Mouse (Mus musculus) embryonic facial prominence, embryonic 13.5 days (tissue): ENCODE results near the gene Ddah2. TPM values are rescaled to one million over a fixed set of nuclear protein-coding genes. Genes with fewer than 3 reads are reported as not detected.
A peak's percentile ranks its signal among the peaks of the same experiment; 100 is the strongest.

Experiments used
- ATAC-seq: fragments of 200-750 bp; cut with Nextera tagmentation; 2 replicates; pipeline ENCODE4 v1.8.0; 2017; ENCODE audit warnings: low read depth; ENCODE audit not compliant: insufficient number of reproducible peaks, insufficient read depth, low FRiP score, low TSS enrichment
- H3K27ac ChIP-seq: fragments of 300-500 bp; sonication (generic); 2 replicates; pipeline ENCODE4 v1.5.1; 2015; ENCODE audit warnings: moderate library complexity, mild to moderate bottlenecking, inconsistent platforms
- H3K27me3 ChIP-seq: fragments of 300-500 bp; sonication (generic); 2 replicates; pipeline ENCODE4 v1.6.1; 2015; ENCODE audit warnings: mild to moderate bottlenecking, inconsistent platforms
- H3K36me3 ChIP-seq: fragments of 300-500 bp; sonication (generic); 2 replicates; pipeline ENCODE4 v1.6.1; 2015; ENCODE audit warnings: mild to moderate bottlenecking, inconsistent platforms
- H3K4me1 ChIP-seq: fragments of 300-500 bp; sonication (generic); 2 replicates; pipeline ENCODE4 v1.6.1; 2015; ENCODE audit warnings: inconsistent platforms
- H3K4me2 ChIP-seq: fragments of 300-500 bp; sonication (generic); 2 replicates; pipeline ENCODE4 v1.6.1; 2015; ENCODE audit warnings: moderate library complexity, mild to moderate bottlenecking, inconsistent platforms
- H3K4me3 ChIP-seq: fragments of 300-500 bp; sonication (generic); 2 replicates; pipeline ENCODE4 v1.5.1; 2015; ENCODE audit warnings: mild to moderate bottlenecking, inconsistent platforms
- H3K9ac ChIP-seq: fragments of 300-500 bp; sonication (generic); 2 replicates; pipeline ENCODE4 v1.6.1; 2015; ENCODE audit warnings: mild to moderate bottlenecking, inconsistent platforms
- H3K9me3 ChIP-seq: fragments of 300-500 bp; sonication (generic); 2 replicates; pipeline ENCODE4 v1.6.1; 2016; ENCODE audit warnings: inconsistent platforms
- WGBS: fragments of 180-500 bp; shearing (Covaris S2); methylation state at CpG from one replicate; pipeline ENCODE4 v1.1.7; 2015; ENCODE audit warnings: mixed read lengths; 5-methylcytosine and 5-hydroxymethylcytosine counted together
- polyA plus RNA-seq: library from polyadenylated mRNA; unstranded; fragments of >200 nt; fragmentation: Nextera tagmentation; extraction: Ambion mirVana; gene quantifications from 2 replicates; pipeline ENCODE4 v1.2.1, GENCODE M21; 2015

Gene Ddah2
- polyA plus RNA-seq, 1 experiment from 2014 or later: 374 TPM

GRCm38 (mm10) chr17:35020551-35020950 lies 38.3 kb upstream of the Ddah2 start:
- peaks cover 24% of the 10 kb centered on the region for H3K36me3 ChIP-seq
- H3K4me3 ChIP-seq: no peak overlapping the region
- H3K27ac ChIP-seq: no peak overlapping the region
- H3K9me3 ChIP-seq: no peaks in the 10 kb centered on the region
- no peaks in the 10 kb centered on the region for H3K27me3 ChIP-seq
- H3K4me2 ChIP-seq: no peak overlapping the region
- ATAC-seq: no peak
- peaks cover 30% of the 10 kb centered on the region for H3K4me1 ChIP-seq
- 0 out of 2 replicates have a peak overlapping the region, but pooled peaks have one; percentile 47 for H3K9ac ChIP-seq
- 83% methylated on average over 8 of the region's 8 CpGs for WGBS

- H3K4me3 ChIP-seq: no peak overlapping the region
- no peaks in the 10 kb centered on the region for H3K27me3 ChIP-seq
- no peak overlapping the region for H3K27ac ChIP-seq
- ATAC-seq: no peak
- peaks cover 34% of the 10 kb centered on the region for H3K4me1 ChIP-seq
- no peaks in the 10 kb centered on the region for H3K9me3 ChIP-seq
- 6% methylated on average over 17 of the region's 17 CpGs for WGBS
- peak overlapping the region; percentile 42 for H3K4me2 ChIP-seq
- H3K9ac ChIP-seq: peak overlapping the region; percentile 47; the same call in 1 of the 2 replicates
- H3K36me3 ChIP-seq: peaks cover 17% of the 10 kb centered on the region
Measured at GRCm38 (mm10) chr17:35021163-35021808, 37.5 kb upstream of the Ddah2 start.

- WGBS: 67% methylated on average over 6 of the region's 6 CpGs
- Histone ChIP-seq H3K9me3 (no peaks in the 10 kb centered on the region), H3K9ac (no peak overlapping the region), H3K27me3 (no peaks in the 10 kb centered on the region), H3K4me1 (peaks cover 34% of the 10 kb centered on the region), H3K27ac (peak overlapping the region; percentile 28; the same call in 1 of the 2 replicates), H3K36me3 (peaks cover 10% of the 10 kb centered on the region), H3K4me3 (no peak overlapping the region), H3K4me2 (no peak overlapping the region)
- no peak for ATAC-seq
Measured at GRCm38 (mm10) chr17:35021842-35022477, 36.9 kb upstream of the Ddah2 start.

- H3K27me3 ChIP-seq: no peaks in the 10 kb centered on the region
- no peak overlapping the region for H3K4me2 ChIP-seq
- no peak overlapping the region for H3K9ac ChIP-seq
- peaks cover 39% of the 10 kb centered on the region for H3K4me1 ChIP-seq
- no peak for ATAC-seq
- 0 out of 2 replicates have a peak, but pooled peaks cover 6% of the 10 kb centered on the region for H3K36me3 ChIP-seq
- 91% methylated on average over 8 of the region's 8 CpGs for WGBS
- no peak overlapping the region for H3K27ac ChIP-seq
- no peak overlapping the region for H3K4me3 ChIP-seq
- no peaks in the 10 kb centered on the region for H3K9me3 ChIP-seq
Measured at GRCm38 (mm10) chr17:35022541-35023060, 36.2 kb upstream of the Ddah2 start.

GRCm38 (mm10) chr17:35023221-35023620 lies 35.6 kb upstream of the Ddah2 start:
- 0 out of 2 replicates have a peak, but pooled peaks cover 4% of the 10 kb centered on the region for H3K36me3 ChIP-seq
- no peaks in the 10 kb centered on the region for H3K9me3 ChIP-seq
- H3K9ac ChIP-seq: 0 out of 2 replicates have a peak overlapping the region, but pooled peaks have one; percentile 49
- ATAC-seq: no peak
- H3K27ac ChIP-seq: no peak overlapping the region
- H3K4me1 ChIP-seq: peaks cover 42% of the 10 kb centered on the region
- no peak overlapping the region for H3K4me2 ChIP-seq
- H3K4me3 ChIP-seq: no peak overlapping the region
- H3K27me3 ChIP-seq: no peaks in the 10 kb centered on the region
- WGBS: 76% methylated on average over 5 of the region's 5 CpGs

GRCm38 (mm10) chr17:35023756-35024155 lies 35.1 kb upstream of the Ddah2 start:
- Histone ChIP-seq H3K4me2 (no peak overlapping the region), H3K27ac (no peak overlapping the region), H3K4me1 (peaks cover 42% of the 10 kb centered on the region), H3K4me3 (no peak overlapping the region), H3K27me3 (no peaks in the 10 kb centered on the region), H3K9me3 (no peaks in the 10 kb centered on the region), H3K36me3 (no peaks in the 10 kb centered on the region), H3K9ac (peak overlapping the region; percentile 44; the same call in 1 of the 2 replicates)
- ATAC-seq: no peak
- WGBS: 57% methylated on average over 4 of the region's 4 CpGs

GRCm38 (mm10) chr17:35024261-35024660 lies 34.6 kb upstream of the Ddah2 start:
- Histone ChIP-seq H3K4me1 (peaks cover 42% of the 10 kb centered on the region), H3K4me2 (no peak overlapping the region), H3K27me3 (no peaks in the 10 kb centered on the region), H3K9me3 (no peaks in the 10 kb centered on the region), H3K27ac (no peak overlapping the region), H3K36me3 (no peaks in the 10 kb centered on the region), H3K4me3 (no peak overlapping the region), H3K9ac (peak overlapping the region; percentile 44; the same call in 1 of the 2 replicates)
- 72% methylated on average over 13 of the region's 13 CpGs for WGBS
- ATAC-seq: no peak

GRCm38 (mm10) chr17:35024691-35025488 lies 33.9 kb upstream of the Ddah2 start:
- peak overlapping the region; percentile 44; the same call in 1 of the 2 replicates for H3K9ac ChIP-seq
- ATAC-seq: no peak

GRCm38 (mm10) chr17:35026206-35026605 lies 32.6 kb upstream of the Ddah2 start:
- Histone ChIP-seq H3K27ac (peak overlapping the region; percentile 87), H3K4me1 (peaks cover 44% of the 10 kb centered on the region), H3K4me2 (peak overlapping the region; percentile 24), H3K36me3 (no peaks in the 10 kb centered on the region), H3K9me3 (no peaks in the 10 kb centered on the region), H3K9ac (peak overlapping the region; percentile 44; the same call in 1 of the 2 replicates), H3K4me3 (no peak overlapping the region), H3K27me3 (no peaks in the 10 kb centered on the region)
- WGBS: 77% methylated on average over 5 of the region's 5 CpGs
- ATAC-seq: no peak

More at GRCm38 (mm10) chr17:35024691-35025488, 33.9 kb upstream of the Ddah2 start:
- Histone ChIP-seq H3K4me2 (no peak overlapping the region), H3K36me3 (no peaks in the 10 kb centered on the region), H3K27ac (no peak overlapping the region), H3K4me1 (peaks cover 48% of the 10 kb centered on the region), H3K4me3 (no peak overlapping the region), H3K27me3 (no peaks in the 10 kb centered on the region), H3K9me3 (no peaks in the 10 kb centered on the region)
- WGBS: 65% methylated on average over 9 of the region's 10 CpGs

GRCm38 (mm10) chr17:35027277-35028068 lies 31.4 kb upstream of the Ddah2 start, which contains the start of gene Sapcd1:
Gene Sapcd1 (minus strand): TSS chr17:35028016.
- no peaks in the 10 kb centered on the region for H3K36me3 ChIP-seq
- H3K4me3 ChIP-seq: peak within 1 kb of the TSS; percentile 25
- H3K4me2 ChIP-seq: peak within 1 kb of the TSS; percentile 45
- no peaks in the 10 kb centered on the region for H3K27me3 ChIP-seq
- 33% methylated on average over 13 of the region's 13 CpGs for WGBS
- H3K9me3 ChIP-seq: no peaks in the 10 kb centered on the region
- ATAC-seq: peak; percentile 28; the same call in 1 of the 2 replicates
- H3K27ac ChIP-seq: peak within 1 kb of the TSS; percentile 87
- peaks cover 37% of the 10 kb centered on the region for H3K4me1 ChIP-seq
- peak within 1 kb of the TSS; percentile 64 for H3K9ac ChIP-seq
